Mouse (Mus musculus): ENCODE results near the gene Ins2. TPM values are rescaled to one million over a fixed set of nuclear protein-coding genes. Genes with fewer than 3 reads are reported as not detected.

The Ins2 gene
- polyA plus RNA-seq (2015; fragmentation: Illumina TruSeq; extraction: RNeasy Lipid Tissue Mini Kit (QIAGEN cat#74804); ENCODE audit: insufficient read depth, low replicate concordance) = not detected

DNA sequence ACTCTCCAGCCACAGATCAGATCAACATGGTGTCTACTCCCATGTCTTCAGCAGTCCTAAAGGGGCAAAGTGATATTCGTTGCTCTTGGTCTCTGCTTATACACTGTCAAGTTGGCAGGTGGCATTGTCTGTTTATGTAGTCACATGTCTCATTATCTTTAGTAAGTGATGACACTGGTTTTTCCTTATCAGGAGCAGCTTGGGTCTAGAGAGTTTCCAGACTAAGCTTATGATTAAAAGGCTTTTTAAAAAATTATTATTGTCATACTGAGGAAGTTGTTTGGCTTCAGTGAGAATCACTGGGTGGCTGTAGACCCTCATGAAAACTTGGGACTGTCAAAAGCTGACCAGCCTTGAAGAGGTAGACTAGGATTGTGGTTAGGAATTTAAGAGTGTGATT, at the start of gene Ins2:
Gene Ins2, minus strand, starts transcription at position 101 of the 400 bp plus-strand sequence.

GRCm38 (mm10) chr7:142669751-142670625, 73.2 kb downstream of the Ins2 start, which contains the start of gene Gm49394:
Gene Gm49394, minus strand, starts transcription at chr7:142669942.

DNA sequence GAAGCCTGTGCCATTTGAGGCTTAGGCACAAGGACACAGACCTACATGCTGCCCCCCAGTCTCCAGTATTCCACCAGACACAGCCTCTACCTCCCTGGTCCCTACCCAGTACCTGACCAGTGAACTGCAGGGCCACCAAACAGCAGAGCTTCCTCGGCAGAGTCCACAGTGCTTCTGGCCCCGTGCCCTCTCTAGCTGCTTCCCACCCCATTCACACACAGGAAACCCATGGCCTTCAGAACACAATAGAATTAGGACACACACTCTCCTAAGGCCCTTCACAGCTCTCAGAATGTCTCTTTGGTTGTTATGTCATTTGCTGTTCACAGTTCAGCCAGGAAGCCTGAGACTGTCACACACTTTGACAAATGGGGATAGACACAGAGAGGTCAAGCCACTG, 76.5 kb downstream of the Ins2 start, which contains the start of gene Igf2:
Gene Igf2, minus strand, starts transcription at position 158 of the 400 bp plus-strand sequence.

Other genes starting within 250 kb of the Ins2 start
- gene Tnnt3, start 244.5 kb downstream of the Ins2 start, polyA plus RNA-seq (2015; fragmentation: Illumina TruSeq; extraction: RNeasy Lipid Tissue Mini Kit (QIAGEN cat#74804); ENCODE audit: insufficient read depth, low replicate concordance) = 5.0 TPM
- 51.8 TPM for gene Mrpl23, start 210.7 kb downstream of the Ins2 start, polyA plus RNA-seq (2015; fragmentation: Illumina TruSeq; extraction: RNeasy Lipid Tissue Mini Kit (QIAGEN cat#74804); ENCODE audit: insufficient read depth, low replicate concordance)
- gene Igf2, start 76.6 kb downstream of the Ins2 start, polyA plus RNA-seq (2015; fragmentation: Illumina TruSeq; extraction: RNeasy Lipid Tissue Mini Kit (QIAGEN cat#74804); ENCODE audit: insufficient read depth, low replicate concordance) = 4.3 TPM
- not detected for gene Gm49394, start 73.4 kb downstream of the Ins2 start, polyA plus RNA-seq (2015; fragmentation: Illumina TruSeq; extraction: RNeasy Lipid Tissue Mini Kit (QIAGEN cat#74804); ENCODE audit: insufficient read depth, low replicate concordance)
- not detected for gene Th, start 187.7 kb upstream of the Ins2 start, polyA plus RNA-seq (2015; fragmentation: Illumina TruSeq; extraction: RNeasy Lipid Tissue Mini Kit (QIAGEN cat#74804); ENCODE audit: insufficient read depth, low replicate concordance)
- not detected for gene Ascl2, start 225.9 kb upstream of the Ins2 start, polyA plus RNA-seq (2015; fragmentation: Illumina TruSeq; extraction: RNeasy Lipid Tissue Mini Kit (QIAGEN cat#74804); ENCODE audit: insufficient read depth, low replicate concordance)

Measured in spleen, adult 10 weeks (tissue).